Mouse (Mus musculus): ENCODE results near the gene Nin. TPM values are rescaled to one million over a fixed set of nuclear protein-coding genes. Genes with fewer than 3 reads are reported as not detected.

Nin gene
- polyA plus RNA-seq, 1 experiment from 2014 or later, result 2.2 TPM

- peak; percentile 45 for TF ChIP-seq CTCF (IDR thresholded peaks at IDR 0.05; ENCODE audit: low read depth)
- Histone ChIP-seq H3K27ac (ENCODE audit: low read depth, low read length) (no peak overlapping the region), H3K9me3 (ENCODE audit: control insufficient read depth) (no peaks in the 10 kb centered on the region), H3K9ac (ENCODE audit: low read depth, low read length) (no peak overlapping the region), H3K27me3 (replicated peaks; ENCODE audit: control insufficient read depth, insufficient read depth, low read length) (no peaks in the 10 kb centered on the region), H3K4me1 (replicated peaks; ENCODE audit: control insufficient read depth, insufficient read depth, low read length) (no peaks in the 10 kb centered on the region), H3K4me2 (replicated peaks; ENCODE audit: low read depth) (no peak overlapping the region), H3K4me3 (ENCODE audit: low read depth, low read length) (no peak overlapping the region), H3K36me3 (ENCODE audit: control insufficient read depth, insufficient read depth) (no peaks in the 10 kb centered on the region)
- no peak for ATAC-seq
- WGBS, result 49% methylated on average over 5 of the region's 5 CpGs
Observed at GRCm38 (mm10) chr12:70129105-70129504, 15.6 kb upstream of the Nin start.

- Histone ChIP-seq H3K27me3 (replicated peaks; ENCODE audit: control insufficient read depth, insufficient read depth, low read length) (no peaks in the 10 kb centered on the region), H3K9me3 (ENCODE audit: control insufficient read depth) (no peaks in the 10 kb centered on the region), H3K4me2 (replicated peaks; ENCODE audit: low read depth) (no peak overlapping the region), H3K36me3 (ENCODE audit: control insufficient read depth, insufficient read depth) (no peaks in the 10 kb centered on the region), H3K27ac (ENCODE audit: low read depth, low read length) (no peak overlapping the region), H3K4me3 (ENCODE audit: low read depth, low read length) (no peak overlapping the region), H3K9ac (ENCODE audit: low read depth, low read length) (no peak overlapping the region), H3K4me1 (replicated peaks; ENCODE audit: control insufficient read depth, insufficient read depth, low read length) (no peaks in the 10 kb centered on the region)
- 81% methylated on average over 4 of the region's 4 CpGs for WGBS
- TF ChIP-seq CTCF (IDR thresholded peaks at IDR 0.05; ENCODE audit: low read depth), result no peak
- no peak for ATAC-seq
Observed at GRCm38 (mm10) chr12:70126626-70127025, 13.1 kb upstream of the Nin start.

GRCm38 (mm10) chr12:70119552-70119951 lies 6.0 kb upstream of the Nin start:
- Histone ChIP-seq H3K4me1 (replicated peaks; ENCODE audit: control insufficient read depth, insufficient read depth, low read length) (no peaks in the 10 kb centered on the region), H3K36me3 (ENCODE audit: control insufficient read depth, insufficient read depth) (no peaks in the 10 kb centered on the region), H3K4me2 (replicated peaks; ENCODE audit: low read depth) (no peak overlapping the region), H3K4me3 (ENCODE audit: low read depth, low read length) (no peak overlapping the region), H3K9ac (ENCODE audit: low read depth, low read length) (no peak overlapping the region), H3K27me3 (replicated peaks; ENCODE audit: control insufficient read depth, insufficient read depth, low read length) (no peaks in the 10 kb centered on the region), H3K9me3 (ENCODE audit: control insufficient read depth) (no peaks in the 10 kb centered on the region), H3K27ac (ENCODE audit: low read depth, low read length) (no peak overlapping the region)
- no peak for TF ChIP-seq CTCF (IDR thresholded peaks at IDR 0.05; ENCODE audit: low read depth)
- no peak for ATAC-seq
- WGBS, result 58% methylated on average over 2 of the region's 2 CpGs

GRCm38 (mm10) chr12:70118721-70119345 lies 5.3 kb upstream of the Nin start:
- no peak for ATAC-seq
- H3K4me2 ChIP-seq (replicated peaks; ENCODE audit: low read depth), result no peak overlapping the region
- no peaks in the 10 kb centered on the region for H3K9me3 ChIP-seq (ENCODE audit: control insufficient read depth)
- H3K4me1 ChIP-seq (replicated peaks; ENCODE audit: control insufficient read depth, insufficient read depth, low read length), result no peaks in the 10 kb centered on the region
- WGBS, result 92% methylated on average over 10 of the region's 10 CpGs
- H3K27ac ChIP-seq (ENCODE audit: low read depth, low read length), result no peak overlapping the region
- no peak overlapping the region for H3K9ac ChIP-seq (ENCODE audit: low read depth, low read length)
- H3K36me3 ChIP-seq (ENCODE audit: control insufficient read depth, insufficient read depth), result no peaks in the 10 kb centered on the region
- TF ChIP-seq CTCF (IDR thresholded peaks at IDR 0.05; ENCODE audit: low read depth), result peak; percentile 34; the same call in 1 of the 2 replicates
- H3K4me3 ChIP-seq (ENCODE audit: low read depth, low read length), result no peak overlapping the region
- H3K27me3 ChIP-seq (replicated peaks; ENCODE audit: control insufficient read depth, insufficient read depth, low read length), result no peaks in the 10 kb centered on the region

- Histone ChIP-seq H3K4me2 (replicated peaks; ENCODE audit: low read depth) (no peak overlapping the region), H3K9me3 (ENCODE audit: control insufficient read depth) (no peaks in the 10 kb centered on the region), H3K4me3 (ENCODE audit: low read depth, low read length) (no peak overlapping the region), H3K9ac (ENCODE audit: low read depth, low read length) (no peak overlapping the region), H3K36me3 (ENCODE audit: control insufficient read depth, insufficient read depth) (no peaks in the 10 kb centered on the region), H3K4me1 (replicated peaks; ENCODE audit: control insufficient read depth, insufficient read depth, low read length) (no peaks in the 10 kb centered on the region), H3K27me3 (replicated peaks; ENCODE audit: control insufficient read depth, insufficient read depth, low read length) (no peaks in the 10 kb centered on the region), H3K27ac (ENCODE audit: low read depth, low read length) (no peak overlapping the region)
- TF ChIP-seq CTCF (IDR thresholded peaks at IDR 0.05; ENCODE audit: low read depth), result no peak
- ATAC-seq, result no peak
- 67% methylated on average over 10 of the region's 10 CpGs for WGBS
Observed at GRCm38 (mm10) chr12:70117146-70117545, 3.6 kb upstream of the Nin start.

GRCm38 (mm10) chr12:70112090-70112383 lies 1.5 kb downstream of the Nin start:
- WGBS, result 10% methylated on average over 15 of the region's 16 CpGs
- 0 out of 2 replicates have a peak overlapping the region, but pooled peaks have one; percentile 82 for H3K27ac ChIP-seq (ENCODE audit: low read depth, low read length)
- peaks cover 10% of the 10 kb centered on the region; the same call in 1 of the 2 replicates for H3K4me1 ChIP-seq (replicated peaks; ENCODE audit: control insufficient read depth, insufficient read depth, low read length)
- no peak for ATAC-seq
- H3K36me3 ChIP-seq (ENCODE audit: control insufficient read depth, insufficient read depth), result no peaks in the 10 kb centered on the region
- no peaks in the 10 kb centered on the region for H3K9me3 ChIP-seq (ENCODE audit: control insufficient read depth)
- peak overlapping the region; percentile 81 for H3K9ac ChIP-seq (ENCODE audit: low read depth, low read length)
- no peaks in the 10 kb centered on the region for H3K27me3 ChIP-seq (replicated peaks; ENCODE audit: control insufficient read depth, insufficient read depth, low read length)
- H3K4me3 ChIP-seq (ENCODE audit: low read depth, low read length), result peak overlapping the region; percentile 81
- no peak for TF ChIP-seq CTCF (IDR thresholded peaks at IDR 0.05; ENCODE audit: low read depth)
- peak overlapping the region; percentile 99 for H3K4me2 ChIP-seq (replicated peaks; ENCODE audit: low read depth)

Data from intestine, postnatal 0 days (tissue).